Mouse (Mus musculus) kidney, adult 11 months (tissue): ENCODE measurements around the gene Dennd1a.

Experiments used
- DNase-seq: peaks from one replicate; pipeline ENCODE4 v3.0.0; 2022

Gene Dennd1a

GRCm38 (mm10) chr2:37799137-37799536 is 488.1 kb downstream of the Dennd1a start:
- peak; percentile 30 for DNase-seq

- peak; percentile 35 for DNase-seq
These were observed 490.1 kb downstream of the Dennd1a start for GRCm38 (mm10) chr2:37797046-37797445.

- no peak for DNase-seq
These were observed 491.2 kb downstream of the Dennd1a start for GRCm38 (mm10) chr2:37796021-37796420.

- DNase-seq: no peak
These were observed 495.9 kb downstream of the Dennd1a start for GRCm38 (mm10) chr2:37791340-37791739.

- DNase-seq: no peak
These were observed 496.5 kb downstream of the Dennd1a start for GRCm38 (mm10) chr2:37790738-37791137.

GRCm38 (mm10) chr2:37789995-37790394 is 497.2 kb downstream of the Dennd1a start:
- DNase-seq: no peak

GRCm38 (mm10) chr2:37789029-37789428 is 498.2 kb downstream of the Dennd1a start:
- peak; percentile 30 for DNase-seq

GRCm38 (mm10) chr2:37788176-37788962 is 498.8 kb downstream of the Dennd1a start:
- DNase-seq: peak; percentile 61

- DNase-seq: no peak
These were observed 500.7 kb downstream of the Dennd1a start for GRCm38 (mm10) chr2:37786461-37786860.

- DNase-seq: no peak
These were observed 502.7 kb downstream of the Dennd1a start for GRCm38 (mm10) chr2:37784473-37784872.

- no peak for DNase-seq
These were observed 505.2 kb downstream of the Dennd1a start for GRCm38 (mm10) chr2:37782002-37782401.

GRCm38 (mm10) chr2:37781421-37781820 is 505.8 kb downstream of the Dennd1a start:
- no peak for DNase-seq

GRCm38 (mm10) chr2:37780270-37780929 is 506.8 kb downstream of the Dennd1a start:
- DNase-seq: peak; percentile 64

- DNase-seq: no peak
These were observed 509.1 kb downstream of the Dennd1a start for GRCm38 (mm10) chr2:37777958-37778720.

- DNase-seq: no peak
These were observed 510.4 kb downstream of the Dennd1a start for GRCm38 (mm10) chr2:37776611-37777411.

- no peak for DNase-seq
These were observed 511.2 kb downstream of the Dennd1a start, which contains the start of gene Crb2 for GRCm38 (mm10) chr2:37776016-37776415. Gene Crb2, plus strand, starts transcription at chr2:37776249.

- DNase-seq: no peak
These were observed 512.6 kb downstream of the Dennd1a start for GRCm38 (mm10) chr2:37774571-37774970.

GRCm38 (mm10) chr2:37771618-37772285 is 515.4 kb downstream of the Dennd1a start:
- peak; percentile 84 for DNase-seq

- DNase-seq: no peak
These were observed 517.4 kb downstream of the Dennd1a start for GRCm38 (mm10) chr2:37769793-37770192.

GRCm38 (mm10) chr2:37768903-37769302 is 518.3 kb downstream of the Dennd1a start:
- DNase-seq: peak; percentile 38

GRCm38 (mm10) chr2:37767739-37768138 is 519.5 kb downstream of the Dennd1a start:
- DNase-seq: no peak

- DNase-seq: peak; percentile 41
These were observed 520.1 kb downstream of the Dennd1a start for GRCm38 (mm10) chr2:37767080-37767547.
